Mouse (Mus musculus): ENCODE results near the gene Cuedc1. TPM values are rescaled to one million over a fixed set of nuclear protein-coding genes. Genes with fewer than 3 reads are reported as not detected.

Gene Cuedc1
- polyA plus RNA-seq, 1 experiment from 2014 or later: 14.6 TPM

DNA sequence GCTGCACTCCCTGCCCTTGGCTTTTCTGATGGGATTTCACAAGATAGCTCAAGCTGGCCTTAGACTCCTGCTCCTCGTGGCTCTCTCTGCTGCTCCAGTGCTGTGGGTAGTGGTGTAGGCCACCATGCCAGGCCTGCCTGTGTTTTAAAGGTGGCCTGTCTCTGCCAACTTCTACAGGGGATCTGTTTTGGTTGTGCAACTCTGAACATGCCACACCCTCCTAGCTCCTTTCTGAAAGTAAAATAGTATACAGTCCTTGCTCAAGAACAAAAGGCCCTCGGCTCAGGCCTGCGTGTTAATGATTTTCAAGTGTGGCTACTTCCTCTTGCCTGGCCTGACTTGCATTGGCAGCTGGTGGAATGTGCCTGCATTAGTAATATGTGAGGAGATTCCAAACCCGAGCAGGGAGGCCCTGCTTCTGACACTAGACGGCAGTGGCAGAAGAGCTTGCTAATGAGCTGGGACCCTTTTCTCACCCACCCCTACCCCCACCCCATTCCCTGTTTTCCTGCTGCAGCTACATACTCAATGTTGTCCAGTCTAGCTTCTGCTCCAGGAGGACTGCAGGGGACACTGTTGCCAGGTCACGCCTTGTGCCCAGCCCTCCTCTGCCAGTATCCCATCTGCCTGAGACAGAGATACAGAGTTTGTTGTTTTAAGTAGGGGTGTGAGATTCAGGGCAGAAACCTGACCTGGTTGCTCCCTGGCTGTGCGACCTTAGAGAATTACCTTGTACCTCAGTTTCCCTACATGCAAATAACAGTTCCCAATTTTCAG is 53.7 kb downstream of the Cuedc1 start:
- Histone ChIP-seq H3K4me1 (ENCODE audit: insufficient read depth, low read length) (peaks cover 72% of the 10 kb centered on the region), H3K4me2 (replicated peaks; ENCODE audit: low read depth, low read length) (no peak overlapping the region), H3K36me3 (ENCODE audit: insufficient read depth, low read length) (no peaks in the 10 kb centered on the region), H3K27ac (ENCODE audit: low read length) (peak overlapping the region; percentile 93), H3K27me3 (ENCODE audit: insufficient read depth, low read length) (no peaks in the 10 kb centered on the region), H3K9me3 (ENCODE audit: low read length) (no peaks in the 10 kb centered on the region), H3K4me3 (ENCODE audit: low read length) (no peak overlapping the region), H3K9ac (replicated peaks; ENCODE audit: low read length) (peak overlapping the region; percentile 17; the same call in 1 of the 2 replicates)
- WGBS: 36% methylated on average over 7 of the region's 7 CpGs
- ATAC-seq (ENCODE audit: low FRiP score, low TSS enrichment): peak; percentile 64

DNA sequence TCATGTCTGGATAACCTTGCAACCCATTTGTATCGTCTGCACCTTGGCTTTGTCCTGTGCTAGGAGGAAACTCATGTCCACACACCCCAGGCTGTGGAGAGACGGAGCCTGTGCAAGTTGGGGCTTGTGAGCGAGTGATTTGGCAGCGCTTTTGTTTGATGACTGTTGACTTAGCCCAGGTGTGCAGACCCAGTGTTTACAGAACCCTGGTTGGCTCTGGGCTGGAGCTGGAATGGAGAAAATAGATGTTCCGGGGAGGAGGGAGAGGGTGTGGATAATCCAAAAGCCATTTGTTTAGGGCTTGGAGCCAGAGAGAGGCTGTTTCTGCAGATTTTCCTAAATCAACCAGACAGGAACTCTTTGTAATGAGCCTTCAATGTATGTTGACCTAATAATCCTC is 56.0 kb downstream of the Cuedc1 start:
- no peak overlapping the region for H3K9ac ChIP-seq (replicated peaks; ENCODE audit: low read length)

DNA sequence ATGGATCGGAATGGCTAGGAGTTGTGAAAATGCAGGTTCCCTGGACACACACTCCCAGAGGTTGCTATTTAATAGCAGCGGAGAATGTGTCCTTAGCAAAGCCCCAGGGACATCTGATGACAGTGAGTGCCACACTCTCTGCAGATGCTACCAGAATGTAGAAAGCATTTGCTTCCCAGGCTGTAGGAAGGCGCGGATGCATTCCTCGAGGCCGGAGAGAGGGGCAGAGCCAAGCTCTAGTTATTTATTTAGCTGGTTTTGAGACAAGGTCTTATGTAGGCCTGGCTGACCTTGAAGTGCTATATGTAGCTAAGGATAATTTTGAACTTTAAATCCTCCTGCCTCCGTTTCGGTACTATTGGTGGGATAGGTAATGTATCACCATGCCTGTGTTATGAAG is 56.6 kb downstream of the Cuedc1 start:
- Histone ChIP-seq H3K36me3 (ENCODE audit: insufficient read depth, low read length) (no peaks in the 10 kb centered on the region), H3K4me1 (ENCODE audit: insufficient read depth, low read length) (peaks cover 71% of the 10 kb centered on the region), H3K4me3 (ENCODE audit: low read length) (no peak overlapping the region), H3K4me2 (replicated peaks; ENCODE audit: low read depth, low read length) (no peak overlapping the region), H3K9ac (replicated peaks; ENCODE audit: low read length) (no peak overlapping the region), H3K9me3 (ENCODE audit: low read length) (no peaks in the 10 kb centered on the region), H3K27me3 (ENCODE audit: insufficient read depth, low read length) (no peaks in the 10 kb centered on the region), H3K27ac (ENCODE audit: low read length) (peak overlapping the region; percentile 3; the same call in 1 of the 2 replicates)
- ATAC-seq (ENCODE audit: low FRiP score, low TSS enrichment): peak; percentile 24; the same call in 1 of the 2 replicates
- WGBS: 53% methylated on average over 8 of the region's 8 CpGs

More for the DNA sequence above, 56.0 kb downstream of the Cuedc1 start:
- Histone ChIP-seq H3K27me3 (ENCODE audit: insufficient read depth, low read length) (no peaks in the 10 kb centered on the region), H3K4me3 (ENCODE audit: low read length) (no peak overlapping the region), H3K9me3 (ENCODE audit: low read length) (no peaks in the 10 kb centered on the region), H3K36me3 (ENCODE audit: insufficient read depth, low read length) (no peaks in the 10 kb centered on the region), H3K27ac (ENCODE audit: low read length) (peak overlapping the region; percentile 3; the same call in 1 of the 2 replicates), H3K4me2 (replicated peaks; ENCODE audit: low read depth, low read length) (no peak overlapping the region), H3K4me1 (ENCODE audit: insufficient read depth, low read length) (peaks cover 70% of the 10 kb centered on the region)
- ATAC-seq (ENCODE audit: low FRiP score, low TSS enrichment): no peak
- 46% methylated on average over 5 of the region's 5 CpGs for WGBS

DNA sequence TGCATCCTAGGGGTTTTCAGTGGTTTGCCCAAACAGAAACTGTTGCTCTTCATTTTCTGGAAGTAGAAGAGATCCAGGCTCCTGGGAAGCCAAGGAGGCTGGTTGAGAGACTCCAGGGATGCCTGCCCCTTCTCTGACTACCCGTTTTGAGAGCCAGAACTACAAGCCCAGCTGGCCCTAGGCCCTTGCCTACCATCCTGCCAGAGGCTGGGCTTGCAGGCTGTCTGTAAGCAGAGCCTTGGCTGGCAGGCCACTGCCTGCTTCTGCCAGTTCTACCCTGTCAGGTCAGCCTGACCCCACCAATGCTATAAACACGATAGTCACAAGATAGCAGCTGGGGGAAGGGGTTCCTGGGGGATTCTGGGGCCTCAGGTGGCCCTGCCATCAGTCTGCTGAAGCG is 57.6 kb downstream of the Cuedc1 start:
- WGBS: 51% methylated on average over 3 of the region's 3 CpGs
- no peak for ATAC-seq (ENCODE audit: low FRiP score, low TSS enrichment)
- Histone ChIP-seq H3K9ac (replicated peaks; ENCODE audit: low read length) (peak overlapping the region; percentile 36), H3K36me3 (ENCODE audit: insufficient read depth, low read length) (no peaks in the 10 kb centered on the region), H3K9me3 (ENCODE audit: low read length) (no peaks in the 10 kb centered on the region), H3K4me3 (ENCODE audit: low read length) (no peak overlapping the region), H3K4me1 (ENCODE audit: insufficient read depth, low read length) (peaks cover 78% of the 10 kb centered on the region), H3K27me3 (ENCODE audit: insufficient read depth, low read length) (no peaks in the 10 kb centered on the region), H3K27ac (ENCODE audit: low read length) (peak overlapping the region; percentile 16; the same call in 1 of the 2 replicates), H3K4me2 (replicated peaks; ENCODE audit: low read depth, low read length) (no peak overlapping the region)

- Histone ChIP-seq H3K4me1 (ENCODE audit: insufficient read depth, low read length) (peaks cover 84% of the 10 kb centered on the region), H3K9ac (replicated peaks; ENCODE audit: low read length) (no peak overlapping the region), H3K4me2 (replicated peaks; ENCODE audit: low read depth, low read length) (no peak overlapping the region)
These were observed 58.1 kb downstream of the Cuedc1 start for GRCm38 (mm10) chr11:88155998-88156397.

GRCm38 (mm10) chr11:88156403-88156802 is 58.5 kb downstream of the Cuedc1 start:
- Histone ChIP-seq H3K9me3 (ENCODE audit: low read length) (no peaks in the 10 kb centered on the region), H3K27ac (ENCODE audit: low read length) (peak overlapping the region; percentile 64; the same call in 1 of the 2 replicates), H3K36me3 (ENCODE audit: insufficient read depth, low read length) (no peaks in the 10 kb centered on the region), H3K27me3 (ENCODE audit: insufficient read depth, low read length) (no peaks in the 10 kb centered on the region), H3K9ac (replicated peaks; ENCODE audit: low read length) (peak overlapping the region; percentile 32; the same call in 1 of the 2 replicates), H3K4me2 (replicated peaks; ENCODE audit: low read depth, low read length) (no peak overlapping the region), H3K4me3 (ENCODE audit: low read length) (no peak overlapping the region), H3K4me1 (ENCODE audit: insufficient read depth, low read length) (peaks cover 82% of the 10 kb centered on the region)
- WGBS: 39% methylated on average over 2 of the region's 2 CpGs
- ATAC-seq (ENCODE audit: low FRiP score, low TSS enrichment): no peak

More at GRCm38 (mm10) chr11:88155998-88156397, 58.1 kb downstream of the Cuedc1 start:
- Histone ChIP-seq H3K9me3 (ENCODE audit: low read length) (no peaks in the 10 kb centered on the region), H3K27me3 (ENCODE audit: insufficient read depth, low read length) (no peaks in the 10 kb centered on the region), H3K27ac (ENCODE audit: low read length) (peak overlapping the region; percentile 16; the same call in 1 of the 2 replicates), H3K4me3 (ENCODE audit: low read length) (no peak overlapping the region), H3K36me3 (ENCODE audit: insufficient read depth, low read length) (no peaks in the 10 kb centered on the region)
- no peak for ATAC-seq (ENCODE audit: low FRiP score, low TSS enrichment)
- 55% methylated on average over 8 of the region's 8 CpGs for WGBS

DNA sequence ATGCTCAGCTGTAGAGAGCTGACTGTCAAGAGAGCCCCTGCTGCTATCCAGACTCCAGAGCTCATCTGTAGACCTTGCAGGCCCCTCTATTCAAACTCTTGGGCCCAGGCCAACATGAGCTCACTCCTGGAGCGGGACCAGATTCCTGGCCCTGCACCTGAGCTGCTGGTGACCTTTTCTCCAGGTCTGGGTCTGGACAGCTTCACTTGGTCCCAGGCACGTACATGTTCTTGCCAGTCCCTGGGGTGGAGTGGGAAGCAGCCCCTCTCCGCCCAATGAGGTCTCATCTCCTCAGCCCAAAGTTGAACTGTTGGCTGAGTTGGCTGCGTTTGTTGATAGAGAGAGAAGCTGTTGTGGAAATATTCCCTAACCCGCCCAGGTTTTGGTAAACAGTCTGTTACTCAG is 61.0 kb downstream of the Cuedc1 start:
- peaks cover 69% of the 10 kb centered on the region for H3K4me1 ChIP-seq (ENCODE audit: insufficient read depth, low read length)
- WGBS: 77% methylated on average over 5 of the region's 5 CpGs
- no peaks in the 10 kb centered on the region for H3K36me3 ChIP-seq (ENCODE audit: insufficient read depth, low read length)
- H3K27me3 ChIP-seq (ENCODE audit: insufficient read depth, low read length): no peaks in the 10 kb centered on the region
- H3K4me3 ChIP-seq (ENCODE audit: low read length): no peak overlapping the region
- no peak for ATAC-seq (ENCODE audit: low FRiP score, low TSS enrichment)
- H3K27ac ChIP-seq (ENCODE audit: low read length): no peak overlapping the region; the same call in 1 of the 2 replicates
- H3K9ac ChIP-seq (replicated peaks; ENCODE audit: low read length): no peak overlapping the region
- no peak overlapping the region for H3K4me2 ChIP-seq (replicated peaks; ENCODE audit: low read depth, low read length)
- no peaks in the 10 kb centered on the region for H3K9me3 ChIP-seq (ENCODE audit: low read length)

DNA sequence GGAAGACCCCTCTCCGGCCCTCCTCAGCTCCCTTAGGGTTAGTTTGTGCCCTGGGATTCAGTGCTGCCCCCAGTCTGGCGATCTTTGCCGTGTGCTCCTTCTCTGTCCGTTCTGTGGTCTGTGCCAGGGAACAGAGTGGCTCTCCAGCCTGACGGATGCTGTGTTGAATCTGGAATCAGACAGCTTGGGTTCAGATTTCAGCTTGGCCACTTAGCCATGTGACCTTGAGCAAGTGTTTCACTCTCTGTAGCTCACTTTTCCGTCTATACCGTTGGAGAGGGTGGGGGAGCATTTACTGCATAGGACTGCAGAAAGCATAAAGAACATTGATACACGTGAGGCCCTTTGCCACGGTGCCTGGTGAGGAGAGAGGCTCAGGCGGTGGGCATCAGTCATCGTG is 61.5 kb downstream of the Cuedc1 start:
- H3K4me2 ChIP-seq (replicated peaks; ENCODE audit: low read depth, low read length): no peak overlapping the region
- no peak for ATAC-seq (ENCODE audit: low FRiP score, low TSS enrichment)
- H3K27ac ChIP-seq (ENCODE audit: low read length): no peak overlapping the region; the same call in 1 of the 2 replicates
- WGBS: 57% methylated on average over 11 of the region's 11 CpGs
- no peak overlapping the region for H3K4me3 ChIP-seq (ENCODE audit: low read length)
- H3K4me1 ChIP-seq (ENCODE audit: insufficient read depth, low read length): peaks cover 66% of the 10 kb centered on the region
- H3K27me3 ChIP-seq (ENCODE audit: insufficient read depth, low read length): no peaks in the 10 kb centered on the region
- H3K9ac ChIP-seq (replicated peaks; ENCODE audit: low read length): 0 out of 2 replicates have a peak overlapping the region, but pooled peaks have one; percentile 37
- H3K9me3 ChIP-seq (ENCODE audit: low read length): no peaks in the 10 kb centered on the region
- H3K36me3 ChIP-seq (ENCODE audit: insufficient read depth, low read length): no peaks in the 10 kb centered on the region

DNA sequence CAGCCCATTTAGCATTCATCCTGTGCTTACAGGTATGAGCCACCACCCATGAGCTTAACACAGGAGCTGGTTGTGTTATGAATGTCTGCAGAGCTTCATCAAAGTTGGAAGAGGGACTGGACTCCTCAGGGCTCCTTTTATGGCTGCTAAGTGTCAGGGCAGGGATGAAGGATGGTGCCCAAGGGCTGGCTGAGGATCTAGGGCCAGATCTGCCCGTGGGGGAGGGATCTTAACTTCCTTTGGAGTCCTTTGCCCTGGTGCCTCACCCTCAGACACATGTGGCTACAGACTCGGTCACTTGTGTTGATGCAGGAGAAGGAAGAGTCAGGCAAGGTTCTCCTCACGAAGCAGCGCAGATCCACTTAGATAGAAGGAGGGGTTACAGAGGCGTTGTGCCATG is 62.5 kb downstream of the Cuedc1 start:
- Histone ChIP-seq H3K4me1 (ENCODE audit: insufficient read depth, low read length) (peaks cover 67% of the 10 kb centered on the region), H3K36me3 (ENCODE audit: insufficient read depth, low read length) (no peaks in the 10 kb centered on the region), H3K4me3 (ENCODE audit: low read length) (no peak overlapping the region), H3K27ac (ENCODE audit: low read length) (peak overlapping the region; percentile 90), H3K4me2 (replicated peaks; ENCODE audit: low read depth, low read length) (peak overlapping the region; percentile 64), H3K27me3 (ENCODE audit: insufficient read depth, low read length) (no peaks in the 10 kb centered on the region), H3K9ac (replicated peaks; ENCODE audit: low read length) (no peak overlapping the region; the same call in 1 of the 2 replicates), H3K9me3 (ENCODE audit: low read length) (no peaks in the 10 kb centered on the region)
- ATAC-seq (ENCODE audit: low FRiP score, low TSS enrichment): no peak
- 39% methylated on average over 5 of the region's 5 CpGs for WGBS

GRCm38 (mm10) chr11:88161051-88161581 is 63.3 kb downstream of the Cuedc1 start:
- H3K9ac ChIP-seq (replicated peaks; ENCODE audit: low read length): peak overlapping the region; percentile 57
- H3K4me2 ChIP-seq (replicated peaks; ENCODE audit: low read depth, low read length): peak overlapping the region; percentile 64
- no peaks in the 10 kb centered on the region for H3K36me3 ChIP-seq (ENCODE audit: insufficient read depth, low read length)
- ATAC-seq (ENCODE audit: low FRiP score, low TSS enrichment): peak; percentile 77
- under 1% methylated on average over 17 of the region's 33 CpGs for WGBS
- no peaks in the 10 kb centered on the region for H3K27me3 ChIP-seq (ENCODE audit: insufficient read depth, low read length)
- H3K9me3 ChIP-seq (ENCODE audit: low read length): no peaks in the 10 kb centered on the region
- H3K27ac ChIP-seq (ENCODE audit: low read length): peak overlapping the region; percentile 90
- peak overlapping the region; percentile 35 for H3K4me3 ChIP-seq (ENCODE audit: low read length)
- H3K4me1 ChIP-seq (ENCODE audit: insufficient read depth, low read length): peaks cover 67% of the 10 kb centered on the region
